Mouse (Mus musculus) spleen, adult 18-20 months (tissue): ENCODE measurements around the gene Celsr2.

Experiments used
- DNase-seq, 2 experiments: peaks; one replicate each; pipeline ENCODE4 v3.0.0; 2022; ENCODE audit warnings: mixed read lengths in 2 of 2

The Celsr2 gene

DNA sequence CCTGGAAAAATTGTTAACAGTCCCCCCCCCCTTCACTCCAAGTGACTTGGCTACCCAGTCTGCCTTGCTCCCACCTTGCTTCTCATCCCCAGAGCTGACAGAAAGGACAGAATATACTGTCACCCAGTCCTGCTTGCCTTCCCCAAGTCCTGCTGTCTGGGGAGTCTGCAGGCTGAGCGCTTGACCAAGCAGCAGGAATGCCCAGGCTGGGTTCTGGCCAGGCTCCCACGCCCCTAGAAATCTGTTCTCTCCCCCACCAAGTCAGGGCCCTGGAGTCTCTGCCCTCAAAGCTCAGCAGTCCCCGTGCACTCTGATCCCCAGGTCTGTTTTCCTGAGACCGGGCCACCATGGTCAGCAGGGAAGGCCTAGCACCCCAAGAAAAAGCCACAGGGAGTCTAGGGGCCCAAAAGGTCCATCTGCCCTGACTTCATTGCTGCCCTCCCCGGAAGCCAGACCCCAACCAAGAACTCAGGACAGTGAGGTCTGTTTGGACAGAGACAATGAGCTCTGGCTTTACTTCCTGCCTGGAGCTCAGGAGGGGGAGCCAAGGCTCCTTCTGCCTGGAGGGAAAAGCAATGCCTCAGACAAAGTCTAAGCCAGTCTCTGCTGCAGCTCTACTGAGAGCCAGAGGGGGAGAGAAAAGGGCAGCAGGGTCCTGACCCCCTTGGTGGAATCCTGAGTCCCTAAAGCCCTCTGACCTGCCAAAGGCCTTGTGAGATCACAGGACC is 4.2 kb downstream of the Celsr2 start:
- DNase-seq, result no peak

DNA sequence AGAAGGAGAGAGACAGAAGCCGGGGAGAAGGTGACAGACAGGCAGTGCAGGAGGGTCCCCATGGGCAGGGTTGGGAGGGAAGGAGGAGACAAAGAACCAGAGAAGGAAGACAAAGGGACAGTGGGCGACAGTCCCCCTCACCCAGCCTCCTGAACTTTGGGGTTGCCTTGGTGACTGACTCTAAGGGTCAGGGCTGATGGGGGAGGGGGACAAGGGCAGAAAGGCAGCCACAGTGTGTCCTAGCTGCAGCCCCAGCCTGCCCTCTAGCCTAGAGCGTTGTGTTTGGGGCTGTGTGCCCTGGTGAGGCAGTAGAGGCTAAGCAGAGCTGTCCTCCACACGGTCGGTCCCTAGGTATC is 5.0 kb downstream of the Celsr2 start:
- no peak for DNase-seq

DNA sequence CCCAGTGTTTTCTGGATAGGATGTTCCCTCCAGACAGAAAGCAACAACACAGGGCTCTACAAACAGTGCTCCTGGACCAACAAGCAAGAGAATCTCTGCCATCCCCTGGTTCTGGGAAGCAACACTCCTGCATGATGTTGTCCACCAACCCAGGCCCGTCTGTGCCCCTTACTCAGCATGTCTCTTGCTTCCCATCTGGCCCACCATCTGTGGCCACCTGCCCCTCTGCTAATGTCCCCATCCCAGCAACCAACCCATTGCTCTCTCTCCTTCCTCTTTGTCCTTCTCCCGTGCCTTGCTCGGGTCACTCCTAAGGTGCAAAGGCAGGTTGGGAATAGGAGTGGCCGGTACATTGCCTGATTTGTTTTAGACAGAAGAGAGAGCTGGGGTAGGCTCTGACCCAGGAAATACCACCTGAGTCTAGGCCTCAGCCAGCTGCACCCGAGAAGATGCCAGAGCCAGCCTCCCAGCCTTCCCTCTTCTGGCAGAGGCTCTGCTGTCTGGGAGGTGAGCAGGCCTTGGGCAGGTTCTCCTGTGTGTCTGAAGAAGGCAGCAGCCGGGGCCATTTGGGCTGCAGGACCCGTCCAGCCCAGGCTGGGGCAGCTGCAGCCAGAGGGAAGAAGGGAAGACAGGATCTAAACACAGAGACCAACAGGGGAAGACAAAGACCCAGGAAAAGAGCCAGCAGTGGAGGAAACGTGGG is 5.5 kb downstream of the Celsr2 start:
- no peak for DNase-seq

DNA sequence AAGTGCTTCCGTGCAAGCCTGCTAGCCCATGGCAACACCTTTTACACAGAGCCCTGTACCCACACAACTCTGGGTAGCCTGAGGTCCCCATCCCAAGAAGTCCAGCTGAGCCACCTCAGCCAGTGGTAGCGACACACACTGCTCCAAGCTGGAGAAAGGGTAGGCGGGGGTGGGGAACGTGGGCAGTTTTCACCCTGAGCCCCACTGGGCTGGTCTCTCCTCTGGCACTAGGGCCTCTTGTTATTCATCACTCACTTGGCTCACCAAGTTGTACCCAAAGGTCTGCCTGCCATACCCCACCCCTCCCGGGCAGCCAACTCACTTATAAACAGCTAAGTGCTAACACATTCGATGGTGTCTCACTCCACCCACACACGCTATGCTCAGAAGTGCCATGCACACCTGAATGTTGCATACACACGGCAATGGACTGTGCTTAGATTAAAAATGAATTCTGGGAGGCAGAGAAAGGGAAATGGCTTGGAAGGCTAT is 6.8 kb downstream of the Celsr2 start:
- DNase-seq, result no peak

DNA sequence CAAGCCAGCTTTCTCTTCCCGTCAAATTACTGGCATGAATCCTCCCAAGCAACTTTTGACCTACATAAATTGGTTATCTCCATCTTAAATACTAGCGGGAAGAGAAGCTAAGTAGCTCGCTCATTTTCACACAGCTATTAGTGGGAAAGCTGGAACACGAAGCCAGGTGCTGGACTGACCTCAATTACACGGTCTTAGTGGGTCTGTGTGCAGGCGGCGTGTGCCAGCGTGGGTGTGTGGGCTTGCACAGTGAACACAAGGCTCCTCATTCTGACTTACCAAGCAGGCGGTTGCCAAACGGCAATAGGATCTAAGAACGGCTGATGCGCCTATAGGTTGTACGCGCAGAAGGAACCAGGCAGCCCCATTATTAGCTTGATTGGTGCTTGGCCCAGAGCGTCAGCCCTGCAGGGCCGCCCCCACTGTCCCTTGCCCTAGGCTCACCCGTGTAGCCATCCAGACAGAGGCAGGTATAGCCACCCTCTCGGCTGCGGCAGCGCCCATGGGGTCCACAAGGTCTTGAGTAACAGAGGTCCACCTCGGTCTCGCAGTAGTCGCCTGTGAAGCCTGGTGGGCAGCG is 9.0 kb downstream of the Celsr2 start:
- DNase-seq, result no peak

DNA sequence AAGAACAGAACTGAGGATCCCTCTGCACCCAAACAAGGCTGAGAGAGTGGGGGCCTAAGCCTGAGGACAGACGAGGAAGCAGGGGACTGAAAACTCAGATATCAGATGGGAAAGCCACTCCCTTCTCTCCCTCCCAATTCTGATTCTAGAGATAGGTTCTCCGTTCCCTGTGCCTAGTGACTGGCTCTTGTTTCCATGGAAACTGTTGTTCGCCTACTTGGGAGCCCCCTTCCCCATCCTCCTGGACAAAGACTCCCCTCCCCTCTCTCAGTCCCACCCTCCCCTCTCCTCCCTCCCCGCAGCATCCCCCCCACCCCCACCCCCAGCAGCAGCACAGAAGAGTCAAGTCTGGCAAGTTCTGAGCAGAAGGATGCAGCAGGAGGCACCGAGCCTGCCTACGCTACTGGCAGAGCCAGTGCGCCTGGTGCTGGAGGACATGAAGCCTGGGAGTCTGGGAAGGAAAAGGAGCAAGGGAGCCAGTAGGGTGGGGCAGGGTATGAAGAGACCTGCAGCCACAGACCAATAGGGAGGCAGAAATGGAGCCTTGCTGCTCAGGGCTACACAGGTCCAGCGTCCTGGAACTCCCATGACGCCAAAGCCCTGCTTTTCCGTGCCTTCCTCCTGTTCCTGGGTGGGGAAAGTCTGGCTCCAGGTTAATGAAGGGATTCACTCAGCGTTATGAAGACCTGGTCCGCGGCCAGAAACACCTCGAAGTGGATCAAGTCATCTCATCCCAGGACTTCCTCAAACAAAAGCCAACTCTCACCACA is 9.6 kb downstream of the Celsr2 start:
- no peak for DNase-seq

DNA sequence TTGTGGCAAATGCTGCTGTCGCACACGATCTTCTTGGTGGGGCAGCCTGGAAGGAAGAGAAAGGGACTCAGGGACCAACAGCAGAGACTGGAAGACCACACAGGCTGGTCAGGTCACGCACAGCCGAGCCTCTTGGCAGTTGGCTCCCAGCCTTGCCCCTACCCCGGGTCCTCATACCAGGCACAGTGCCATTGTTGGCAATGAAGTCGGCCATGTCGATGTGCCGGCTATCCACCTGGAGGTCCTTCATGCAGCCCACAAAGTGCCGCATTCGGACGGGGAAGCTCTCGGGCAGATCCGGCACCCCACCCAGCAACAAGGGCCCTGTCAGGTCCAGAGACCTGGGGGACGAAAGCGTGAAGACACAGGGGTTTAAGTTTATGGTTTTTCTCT is 12.8 kb downstream of the Celsr2 start:
- DNase-seq, result no peak

DNA sequence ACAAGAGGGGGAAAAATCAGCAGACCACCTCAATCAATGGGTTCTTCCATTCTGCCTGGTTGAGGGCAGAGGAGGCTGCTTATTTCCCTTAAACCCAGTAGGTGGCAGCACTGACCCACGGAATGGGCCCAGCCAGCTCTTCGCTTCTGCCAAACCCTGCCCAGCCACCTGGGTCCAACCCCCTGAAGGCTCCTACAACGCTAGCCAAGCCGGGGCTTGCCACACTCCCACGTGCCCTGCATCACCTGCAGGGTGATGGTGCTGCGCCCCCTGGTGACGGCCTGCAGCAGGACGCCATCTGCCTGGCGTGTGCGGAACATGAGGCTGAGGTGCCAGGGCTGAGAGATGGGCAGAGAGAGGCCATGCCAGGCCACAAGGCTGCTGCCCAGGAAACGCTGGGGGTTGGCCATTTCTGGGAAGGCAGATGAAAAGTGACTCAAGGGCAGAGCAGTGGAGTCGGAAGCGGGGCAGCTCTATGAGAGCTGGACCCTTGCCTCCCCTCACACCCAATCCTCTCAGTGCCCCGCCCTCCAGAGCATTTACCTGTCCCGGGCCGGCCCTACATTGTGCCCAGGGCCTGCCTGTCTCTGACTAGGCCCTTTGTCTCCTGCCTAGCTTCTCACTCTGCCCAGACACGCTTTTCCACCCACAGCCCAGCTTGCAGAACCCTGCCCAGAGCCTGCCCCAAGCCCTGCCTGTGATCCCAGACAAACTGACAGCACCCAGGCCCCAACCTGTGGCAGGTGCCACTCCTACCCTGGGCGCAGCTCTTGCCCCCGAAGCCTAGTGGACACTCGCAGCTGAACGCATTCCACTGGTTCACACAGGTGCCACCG is 13.4 kb downstream of the Celsr2 start:
- DNase-seq, result peak; percentile 83

DNA sequence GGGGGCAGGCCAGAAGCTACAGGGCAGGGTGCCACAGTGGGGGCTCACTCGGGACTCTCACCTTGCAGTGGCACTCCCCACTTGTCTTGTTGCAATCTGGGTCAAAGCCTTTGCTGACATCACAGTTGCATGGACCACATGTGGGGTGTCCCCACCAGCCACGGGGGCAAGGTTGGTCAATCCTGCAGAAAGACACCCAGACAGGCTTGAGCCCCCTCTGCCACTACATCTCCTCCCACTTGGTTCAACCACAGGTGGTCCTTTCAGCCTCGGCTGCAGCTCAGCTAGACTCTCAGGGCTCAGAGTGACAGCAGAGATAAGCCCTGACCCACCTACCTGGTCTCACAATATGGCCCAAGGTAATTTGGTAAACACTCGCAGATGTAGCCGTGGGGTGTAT is 14.9 kb downstream of the Celsr2 start:
- no peak for DNase-seq

DNA sequence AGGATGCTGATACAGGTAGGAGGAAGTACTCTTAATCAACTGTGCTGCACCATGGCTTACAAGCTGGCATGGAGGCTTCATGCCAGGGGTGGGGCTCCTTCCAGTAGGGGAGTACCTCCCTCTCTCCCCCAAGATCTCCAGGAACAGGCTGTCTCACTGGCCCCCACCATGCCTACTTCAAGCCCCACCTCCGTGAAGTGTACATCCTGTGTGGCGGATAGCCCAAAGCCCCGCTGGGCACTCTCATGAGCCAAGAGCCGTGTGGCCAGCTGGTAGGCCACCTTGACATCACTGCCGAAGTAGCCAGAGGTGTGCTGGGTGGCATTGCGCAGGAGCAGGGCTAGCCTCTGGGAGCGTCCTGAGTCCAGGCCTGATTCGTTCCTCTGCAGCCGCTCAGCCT is 17.1 kb downstream of the Celsr2 start:
- no peak for DNase-seq

DNA sequence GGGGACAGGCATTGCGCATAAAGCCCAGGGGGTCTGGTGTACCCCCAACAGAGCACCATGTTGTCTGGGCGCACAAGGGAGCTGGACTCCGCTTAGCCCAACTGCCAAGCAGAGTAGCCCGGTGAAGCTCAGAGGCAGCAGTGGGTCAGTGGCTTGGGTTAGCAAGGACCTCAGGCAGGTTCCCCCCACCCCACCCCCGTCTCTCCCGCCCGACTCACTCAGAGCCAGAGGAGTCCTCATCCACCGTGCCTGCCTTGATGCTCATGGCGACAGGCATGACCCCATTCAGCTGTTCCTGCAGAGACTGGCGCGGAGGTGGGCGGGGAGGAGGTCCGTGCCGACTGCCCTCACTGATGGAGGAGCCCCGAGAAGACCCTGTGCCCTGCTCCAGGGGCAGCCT is 22.6 kb downstream of the Celsr2 start:
- DNase-seq, result no peak

DNA sequence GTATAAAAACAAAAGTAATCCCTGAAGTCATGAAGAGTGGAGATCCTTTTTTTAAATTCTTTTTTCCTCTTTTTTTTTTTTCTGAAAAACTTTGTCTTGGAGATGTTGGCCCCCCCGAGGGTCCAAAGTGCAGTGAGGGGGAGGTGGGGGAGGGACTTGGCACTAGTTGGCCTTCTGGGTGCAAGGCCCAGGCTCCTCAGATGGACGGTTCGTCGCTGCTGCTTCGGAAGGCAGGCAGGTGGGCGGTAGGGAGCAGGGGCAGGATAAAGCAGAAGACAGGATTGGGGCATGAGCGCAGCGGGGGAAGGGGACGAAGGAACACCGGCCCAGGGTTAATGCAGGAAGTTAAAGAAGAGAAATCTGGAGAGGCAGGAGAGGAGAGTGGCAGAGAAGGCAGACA is 23.1 kb downstream of the Celsr2 start:
- DNase-seq, result no peak

DNA sequence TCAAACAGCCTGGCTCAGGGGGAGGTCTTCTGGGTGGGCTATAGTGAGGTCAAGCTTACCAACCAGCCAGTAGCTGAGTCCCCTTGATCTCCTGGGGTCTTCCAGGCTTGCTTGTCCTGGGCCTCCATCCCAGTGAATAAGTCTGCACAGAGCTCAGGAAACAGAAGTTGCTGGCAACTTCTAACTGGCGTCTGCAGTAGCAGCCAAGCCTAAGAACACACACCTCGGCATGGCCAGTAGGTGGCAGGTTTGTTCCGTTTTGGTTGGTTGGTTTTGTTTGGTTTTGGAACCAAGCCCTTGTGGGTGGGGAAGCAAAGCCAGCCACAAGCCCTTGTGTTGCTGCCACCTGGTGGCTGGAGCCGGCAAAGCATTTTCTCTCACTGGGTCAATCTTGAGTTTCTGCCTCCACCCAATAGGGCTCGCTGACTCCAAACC is 26.2 kb downstream of the Celsr2 start:
- peak; percentile 82 to 95 for DNase-seq

DNA sequence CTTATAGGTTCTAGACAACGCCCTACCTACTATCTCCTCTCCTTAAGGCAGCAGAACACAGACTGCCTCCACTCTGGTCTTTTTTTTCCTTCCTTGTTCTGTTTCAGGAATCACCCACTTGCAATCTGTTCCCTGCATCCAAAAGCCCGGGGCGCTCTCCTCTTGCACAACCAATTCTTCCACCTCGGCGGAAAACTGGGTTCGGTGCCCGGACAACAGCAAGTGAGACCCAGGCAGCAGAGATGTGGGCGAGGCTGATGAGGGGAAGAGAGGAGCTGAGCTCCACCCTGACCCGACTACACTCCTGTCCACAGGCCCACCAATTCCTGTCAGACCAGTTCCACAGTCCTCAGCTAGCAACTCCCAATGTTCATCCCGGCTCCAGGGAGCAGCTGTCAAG is 29.2 kb downstream of the Celsr2 start:
- no peak for DNase-seq

DNA sequence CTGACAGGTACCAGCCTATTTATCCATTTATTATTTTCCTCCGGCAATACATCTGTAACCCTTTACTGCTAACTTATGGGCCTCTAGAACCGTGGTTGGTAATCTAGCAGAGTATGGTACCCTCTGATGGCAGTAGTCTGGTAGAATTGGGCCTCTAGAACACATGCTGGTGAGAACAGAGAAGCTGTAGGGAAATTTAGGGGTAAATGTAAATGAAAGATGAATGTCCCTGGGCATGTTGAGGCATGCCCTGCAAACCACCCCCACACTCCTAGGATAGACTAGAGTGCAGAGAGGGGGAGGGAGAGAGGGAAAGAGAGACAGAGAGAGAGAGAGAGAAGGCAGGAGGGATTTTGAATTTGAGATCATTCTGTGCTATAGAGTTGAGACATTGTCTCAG is 30.9 kb downstream of the Celsr2 start:
- no peak for DNase-seq

DNA sequence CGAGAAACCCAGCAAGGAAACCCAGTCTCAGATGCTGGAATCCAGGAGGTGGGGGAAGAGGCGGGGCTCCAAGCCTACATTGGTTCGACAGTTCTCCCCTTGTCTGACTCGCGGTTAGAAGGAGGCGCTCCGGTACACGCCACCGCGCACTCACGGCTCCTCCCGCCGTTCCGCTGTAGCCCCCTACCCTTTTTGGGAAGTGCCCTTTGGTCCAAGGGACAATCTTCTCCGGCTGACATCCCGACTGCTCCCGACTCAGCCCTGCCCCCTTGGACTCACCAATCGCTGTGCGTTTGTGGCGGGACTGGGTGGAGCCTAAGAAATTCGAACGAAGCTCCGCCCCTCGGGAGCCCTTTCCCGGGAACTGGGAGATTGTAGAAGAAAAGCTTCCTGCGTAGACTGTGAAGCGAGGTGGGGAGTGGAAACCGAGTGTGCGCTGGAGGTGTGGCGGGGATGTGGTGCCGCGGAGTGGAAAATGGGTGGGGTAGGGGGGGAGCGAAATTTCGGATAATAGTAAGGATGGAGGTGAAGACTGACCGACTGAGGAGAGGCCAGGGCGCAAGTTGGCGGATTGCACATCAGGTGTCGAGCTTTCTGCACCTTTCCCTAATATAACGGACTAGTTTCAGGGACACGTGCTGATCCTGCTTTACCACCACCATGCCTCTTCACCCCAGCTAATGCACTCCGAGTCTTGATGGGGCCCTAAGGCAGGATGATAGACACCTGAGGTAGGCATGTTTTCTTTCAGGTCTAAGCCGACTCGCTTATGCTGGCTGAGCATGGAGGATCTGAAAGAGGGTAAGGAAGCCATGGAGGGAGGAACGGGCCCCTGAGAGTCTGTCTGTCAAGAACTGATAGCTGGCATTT is 31.6 kb downstream of the Celsr2 start, which contains the start of gene Psrc1:
TSS of gene Psrc1 (plus strand) at position 355 of the 870 bp plus-strand sequence.
- peak; percentile 60 to 73 for DNase-seq

DNA sequence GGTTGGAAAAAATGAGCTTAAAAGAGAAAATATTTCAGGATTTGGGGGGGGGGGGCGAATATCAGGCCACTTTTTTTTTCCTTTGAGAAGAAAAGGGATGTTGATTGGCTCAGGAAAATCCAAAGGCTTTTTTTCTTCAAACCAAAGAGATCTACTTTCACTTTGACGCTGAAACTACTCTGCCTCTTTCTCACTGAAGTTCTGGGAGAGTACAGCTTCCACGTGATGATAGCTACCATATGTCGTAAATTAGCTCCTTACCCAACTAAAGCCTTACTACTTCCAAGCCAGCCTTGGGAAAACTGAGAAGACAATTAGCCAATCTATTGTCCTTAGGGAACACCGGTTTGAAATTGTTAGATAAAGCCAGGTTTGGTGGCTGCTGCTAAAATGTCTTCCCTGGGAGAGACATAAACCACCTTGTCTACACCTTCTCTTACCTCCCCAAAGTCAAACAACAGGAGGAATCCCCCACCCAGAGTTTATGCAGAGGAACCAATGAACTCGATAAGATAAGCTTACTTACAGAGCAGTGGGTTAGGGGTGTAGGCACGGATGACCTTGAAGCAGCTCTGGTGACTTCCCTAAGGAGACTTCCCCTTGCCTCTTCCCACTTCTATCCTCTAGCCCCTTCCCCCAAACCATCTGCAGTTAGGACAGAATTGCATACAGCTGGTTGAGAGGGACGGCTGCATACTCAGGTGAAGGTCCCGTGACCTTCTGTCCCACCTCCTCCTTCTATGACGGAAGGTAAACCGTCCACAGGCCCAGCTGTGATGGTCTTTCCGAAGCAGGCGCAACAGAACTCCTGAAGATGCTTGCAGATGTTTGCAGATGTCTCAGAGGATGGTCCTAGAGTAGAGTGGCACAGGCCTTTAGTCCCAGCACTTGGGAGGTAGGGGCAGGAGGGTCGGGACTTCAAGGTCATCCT is 33.1 kb downstream of the Celsr2 start:
- no peak for DNase-seq

DNA sequence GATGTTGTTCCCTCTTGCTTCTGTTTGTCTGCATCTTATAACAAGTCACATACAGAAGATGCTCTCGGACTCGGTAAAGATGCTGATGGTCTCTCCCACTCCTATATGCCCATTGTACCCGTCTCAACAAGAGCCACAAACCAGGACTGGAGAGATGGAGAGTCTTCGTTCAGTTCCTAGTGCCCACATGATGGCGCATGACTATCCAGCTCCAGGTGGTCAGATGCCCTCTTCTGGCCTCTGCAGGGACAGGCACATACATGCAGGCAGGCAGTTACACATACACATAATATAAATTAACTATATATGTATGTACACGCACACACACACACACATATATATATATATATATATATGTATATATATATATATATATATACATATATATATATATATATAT is 34.7 kb downstream of the Celsr2 start:
- DNase-seq, result no peak

DNA sequence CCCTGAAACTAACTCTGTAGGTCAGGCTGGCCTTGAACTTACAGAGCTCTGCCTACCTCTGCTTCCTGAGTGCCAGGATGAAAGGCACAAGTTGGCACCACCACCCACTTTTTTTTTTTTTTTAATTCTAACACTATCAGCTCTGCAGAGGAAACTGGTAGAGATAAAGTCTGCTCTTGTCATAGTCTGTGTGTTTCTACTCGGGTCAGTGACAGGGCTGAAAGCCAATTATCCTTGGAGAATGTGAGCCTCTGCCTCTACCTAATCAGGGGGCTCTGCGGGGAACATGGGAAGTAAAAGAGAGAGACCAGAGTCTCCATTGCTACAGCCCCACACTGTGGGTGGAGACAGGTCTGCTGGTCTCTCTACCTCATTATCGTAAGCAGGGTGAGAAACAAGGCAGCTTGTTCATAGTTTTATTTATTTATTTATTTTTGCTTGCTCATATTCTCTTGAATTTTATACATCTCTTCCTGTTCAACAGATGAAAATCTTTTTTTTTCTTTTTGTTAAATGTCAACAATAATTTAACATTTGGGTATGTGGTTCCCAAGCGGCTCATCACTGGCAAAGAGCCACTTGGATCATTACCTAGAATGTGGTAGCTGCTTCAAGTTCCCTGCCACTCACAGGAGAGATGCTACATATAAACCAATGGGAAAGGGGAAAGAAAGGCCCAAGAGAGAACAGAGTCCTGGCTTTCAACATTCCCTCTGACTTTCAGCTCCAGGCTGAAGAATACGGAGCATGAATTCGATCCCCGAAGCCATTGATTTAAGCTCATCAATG is 36.3 kb downstream of the Celsr2 start:
- DNase-seq, result no peak
